Mouse (Mus musculus) heart, embryonic 16.5 days (tissue): ENCODE results near the gene Rnf167. TPM values are rescaled to one million over a fixed set of nuclear protein-coding genes. Genes with fewer than 3 reads are reported as not detected.

Experiments
- ATAC-seq: fragments of 200-750 bp; cut with Nextera tagmentation; replicated peaks from 2 replicates; pipeline ENCODE4 v1.8.0; 2017; ENCODE audit warnings: moderate number of reproducible peaks; ENCODE audit not compliant: insufficient read depth, low FRiP score; ENCODE audit errors: extremely low read depth
- H3K27ac ChIP-seq: fragments of 300-500 bp; sonication (generic); 2 replicates; pipeline ENCODE4 v1.5.1; 2014; ENCODE audit warnings: mild to moderate bottlenecking, low read length, control low read depth, moderate library complexity
- H3K27me3 ChIP-seq: fragments of 300-500 bp; sonication (generic); 2 replicates; pipeline ENCODE4 v1.6.1; 2014; ENCODE audit warnings: low read length, mixed read lengths; ENCODE audit not compliant: control insufficient read depth, insufficient read depth
- H3K36me3 ChIP-seq: fragments of 300-500 bp; sonication (generic); 2 replicates; pipeline ENCODE4 v1.6.1; 2014; ENCODE audit not compliant: control insufficient read depth, insufficient read depth
- H3K4me1 ChIP-seq: fragments of 300-500 bp; sonication (generic); 2 replicates; pipeline ENCODE4 v1.6.1; 2014; ENCODE audit warnings: low read length, mixed read lengths; ENCODE audit not compliant: control insufficient read depth, insufficient read depth
- H3K4me2 ChIP-seq: fragments of 300-500 bp; sonication (generic); 2 replicates; pipeline ENCODE4 v1.6.1; 2014; ENCODE audit warnings: low read depth, mild to moderate bottlenecking, control low read depth, low read length
- H3K4me3 ChIP-seq: fragments of 300-500 bp; sonication (generic); 2 replicates; pipeline ENCODE4 v1.5.1; 2014; ENCODE audit warnings: mild to moderate bottlenecking, control low read depth, low read length
- H3K9ac ChIP-seq: fragments of 300-500 bp; sonication (generic); 2 replicates; pipeline ENCODE4 v1.6.1; 2014; ENCODE audit warnings: low read length, control low read depth
- H3K9me3 ChIP-seq: fragments of 300-500 bp; sonication (generic); replicated peaks from 2 replicates; pipeline ENCODE4 v1.6.1; 2016; ENCODE audit warnings: low read length; ENCODE audit not compliant: control insufficient read depth
- WGBS: fragments of 180-500 bp; shearing (Covaris S2); extraction: QIAGEN DNeasy Blood & Tissue Kit; methylation state at CpG from one replicate; pipeline ENCODE4 v1.1.7; 2014; 5-methylcytosine and 5-hydroxymethylcytosine counted together
- polyA plus RNA-seq: library from polyadenylated mRNA; unstranded; fragments of >200 nt; fragmentation: Nextera tagmentation; extraction: Ambion mirVana; gene quantifications from 2 replicates; pipeline ENCODE4 v1.2.1, GENCODE M21; 2015

Gene Rnf167
- polyA plus RNA-seq, 1 experiment from 2014 or later = 80.3 TPM

DNA sequence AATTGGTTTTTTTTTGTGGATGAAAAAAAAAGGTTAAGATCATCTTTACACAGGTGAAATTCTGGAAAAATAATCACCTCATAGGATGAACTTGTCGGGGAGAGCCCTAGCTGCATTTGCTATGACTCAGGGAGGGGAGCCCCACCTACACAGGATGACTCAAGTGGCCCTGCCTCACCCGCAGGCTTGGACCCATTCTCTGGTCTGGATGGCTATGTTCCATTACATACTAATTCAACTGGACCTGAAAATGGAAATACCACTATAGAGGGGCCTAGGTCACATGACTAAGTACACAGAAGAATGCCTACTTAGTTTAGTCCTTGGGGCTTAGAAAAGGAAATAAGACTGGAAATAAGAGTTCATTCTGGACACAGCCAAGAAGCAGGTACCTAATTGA lies 4.4 kb downstream of the Rnf167 start:
- H3K9ac ChIP-seq = no peak overlapping the region
- H3K4me2 ChIP-seq = peak overlapping the region; percentile 92
- no peaks in the 10 kb centered on the region for H3K27me3 ChIP-seq
- H3K4me1 ChIP-seq = peaks cover 41% of the 10 kb centered on the region
- peak overlapping the region; percentile 35; the same call in 1 of the 2 replicates for H3K27ac ChIP-seq
- no peak overlapping the region; the same call in 1 of the 2 replicates for H3K4me3 ChIP-seq
- no peaks in the 10 kb centered on the region for H3K9me3 ChIP-seq
- WGBS = 49% methylated on average over 2 of the region's 2 CpGs
- H3K36me3 ChIP-seq = peaks cover 40% of the 10 kb centered on the region
- ATAC-seq = no peak

DNA sequence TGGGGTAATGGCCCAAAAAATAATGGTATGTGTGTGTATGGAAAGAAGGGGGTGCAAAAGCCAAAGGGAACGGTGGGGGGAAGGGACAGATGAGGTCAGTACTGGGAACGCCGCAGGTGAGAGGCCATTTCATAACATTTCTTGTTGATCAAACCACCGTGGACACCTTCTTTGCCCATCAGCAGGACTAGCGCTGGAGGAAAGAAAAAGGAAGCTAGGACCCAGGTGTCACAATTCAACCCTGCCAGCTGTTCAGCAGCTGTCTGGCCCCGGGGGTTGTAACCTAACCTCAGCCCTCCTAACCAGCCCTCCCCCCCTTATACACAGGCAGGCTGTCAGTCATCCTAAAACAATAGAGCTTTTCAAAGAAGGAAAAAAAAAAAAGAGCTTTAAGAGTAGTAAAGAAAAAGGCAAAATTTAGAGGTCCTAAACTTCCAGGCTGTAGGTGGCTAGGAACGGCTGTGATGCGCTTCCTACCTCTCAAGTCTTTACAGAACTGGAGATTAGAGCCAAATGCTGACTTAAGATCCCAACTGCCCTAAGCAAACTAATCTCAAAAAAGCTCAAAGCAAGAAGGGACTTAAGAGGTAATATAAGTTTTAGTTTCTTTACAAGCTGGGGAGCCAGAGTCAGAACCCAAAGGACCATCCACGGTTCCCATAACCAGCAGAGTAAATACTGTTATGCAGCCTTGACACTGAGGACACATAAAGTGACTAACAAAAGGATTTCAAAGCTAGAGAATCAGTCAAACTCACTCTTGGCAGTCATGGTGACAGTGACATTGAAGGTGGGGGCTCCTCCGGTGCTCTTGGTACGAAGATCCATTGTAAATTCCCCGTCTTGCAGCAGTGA lies 5.2 kb downstream of the Rnf167 start:
- H3K9ac ChIP-seq = peak overlapping the region; percentile 91
- peak overlapping the region; percentile 92 for H3K4me2 ChIP-seq
- no peaks in the 10 kb centered on the region for H3K27me3 ChIP-seq
- H3K4me1 ChIP-seq = peaks cover 43% of the 10 kb centered on the region
- H3K36me3 ChIP-seq = peaks cover 40% of the 10 kb centered on the region
- no peaks in the 10 kb centered on the region for H3K9me3 ChIP-seq
- peak overlapping the region; percentile 74 for H3K4me3 ChIP-seq
- peak overlapping the region; percentile 96 for H3K27ac ChIP-seq
- no peak for ATAC-seq
- WGBS = 51% methylated on average over 12 of the region's 12 CpGs

DNA sequence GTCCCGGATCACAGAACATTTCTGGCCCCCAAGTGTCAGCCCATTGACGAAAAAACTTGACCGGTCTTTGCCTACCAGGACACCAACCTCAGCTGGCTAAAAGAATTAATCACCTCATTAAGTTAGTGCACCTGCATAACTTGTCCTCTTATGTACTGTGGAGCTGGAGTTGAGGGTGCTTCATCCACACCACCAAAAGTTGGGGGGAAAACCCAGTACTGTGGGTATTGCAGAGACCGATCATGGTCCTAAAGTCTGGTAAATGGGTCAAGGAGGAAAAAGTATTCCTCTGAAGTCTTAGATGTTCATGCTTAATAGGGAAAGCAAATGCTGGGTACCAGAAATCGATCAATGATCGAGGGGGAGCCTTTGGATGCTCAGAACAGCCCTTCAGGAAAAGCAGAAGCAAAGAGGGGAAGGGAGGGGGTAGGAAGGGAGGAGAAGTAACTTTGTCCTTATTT lies 5.9 kb downstream of the Rnf167 start:
- H3K9ac ChIP-seq = peak overlapping the region; percentile 91
- 42% methylated on average over 6 of the region's 6 CpGs for WGBS
- no peaks in the 10 kb centered on the region for H3K27me3 ChIP-seq
- peaks cover 40% of the 10 kb centered on the region for H3K36me3 ChIP-seq
- peak overlapping the region; percentile 92 for H3K4me2 ChIP-seq
- H3K4me3 ChIP-seq = peak overlapping the region; percentile 74
- no peak for ATAC-seq
- no peaks in the 10 kb centered on the region for H3K9me3 ChIP-seq
- peak overlapping the region; percentile 96 for H3K27ac ChIP-seq
- peaks cover 43% of the 10 kb centered on the region for H3K4me1 ChIP-seq

DNA sequence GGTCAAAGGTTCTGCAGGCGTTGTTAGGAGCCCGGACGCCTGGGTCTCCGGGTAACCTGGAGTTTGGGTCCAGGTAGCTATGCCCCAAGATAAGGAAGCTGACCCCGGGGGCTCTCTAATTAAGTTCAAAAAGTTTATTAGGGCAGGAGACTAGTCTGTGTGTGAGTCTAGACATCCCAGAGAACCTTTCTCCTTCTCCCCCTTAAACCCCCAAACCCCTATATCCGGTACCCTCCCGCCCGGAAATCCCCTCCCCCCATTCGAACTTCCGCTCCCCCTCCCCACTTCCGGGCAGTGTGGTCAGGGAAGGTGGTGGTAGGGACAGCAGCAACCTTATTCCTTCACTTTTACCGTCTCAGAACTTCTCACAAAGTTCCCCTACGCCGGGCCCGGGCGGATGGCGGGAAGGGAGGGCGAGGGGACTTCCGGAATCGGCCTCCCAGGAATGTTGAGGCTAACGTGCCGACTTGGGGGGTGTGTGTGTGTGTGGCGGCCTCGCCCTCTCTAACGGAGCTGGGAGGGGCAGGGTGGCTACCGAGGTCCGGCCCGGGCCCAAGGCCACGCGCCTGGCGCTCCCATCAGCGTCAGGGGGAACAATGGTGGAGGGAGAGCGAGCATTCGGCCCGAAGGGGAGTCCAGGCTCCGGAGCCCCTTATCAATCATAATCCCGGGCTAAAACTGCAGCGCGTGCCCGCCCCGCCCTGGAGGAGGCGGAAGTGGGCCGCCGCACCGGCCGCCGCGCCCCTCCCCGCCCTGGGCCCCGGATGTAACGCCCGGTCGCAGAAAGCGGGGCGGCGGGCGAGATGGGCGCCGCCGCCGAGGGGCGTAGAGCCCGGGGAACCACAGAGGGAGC lies 6.5 kb downstream of the Rnf167 start:
- Histone ChIP-seq H3K9me3 (no peaks in the 10 kb centered on the region), H3K4me2 (peak overlapping the region; percentile 92), H3K27ac (peak overlapping the region; percentile 96), H3K36me3 (peaks cover 38% of the 10 kb centered on the region), H3K4me3 (peak overlapping the region; percentile 74), H3K9ac (peak overlapping the region; percentile 91), H3K27me3 (no peaks in the 10 kb centered on the region), H3K4me1 (peaks cover 42% of the 10 kb centered on the region)
- WGBS = under 1% methylated on average over 63 of the region's 63 CpGs
- peak; percentile 19; the same call in 1 of the 2 replicates for ATAC-seq

GRCm38 (mm10) chr11:70654198-70654922 lies 7.3 kb downstream of the Rnf167 start, which contains the start of gene Pfn1:
TSS of gene Pfn1 (minus strand) at chr11:70654644.
- peak within 1 kb of the TSS; percentile 92 for H3K4me2 ChIP-seq
- peaks cover 32% of the 10 kb centered on the region for H3K36me3 ChIP-seq
- H3K9me3 ChIP-seq = no peaks in the 10 kb centered on the region
- WGBS = 0% methylated on average over 59 of the region's 61 CpGs
- H3K27ac ChIP-seq = peak within 1 kb of the TSS; percentile 96
- H3K9ac ChIP-seq = peak within 1 kb of the TSS; percentile 91
- no peaks in the 10 kb centered on the region for H3K27me3 ChIP-seq
- H3K4me1 ChIP-seq = peaks cover 42% of the 10 kb centered on the region
- H3K4me3 ChIP-seq = peak within 1 kb of the TSS; percentile 74
- peak; percentile 30 for ATAC-seq

- H3K9ac ChIP-seq = peak overlapping the region; percentile 78
- H3K4me1 ChIP-seq = peaks cover 44% of the 10 kb centered on the region
- peak overlapping the region; percentile 96 for H3K27ac ChIP-seq
- H3K9me3 ChIP-seq = no peaks in the 10 kb centered on the region
- WGBS = under 1% methylated on average over 46 of the region's 48 CpGs
- peaks cover 27% of the 10 kb centered on the region for H3K36me3 ChIP-seq
- peak; percentile 55 for ATAC-seq
- no peaks in the 10 kb centered on the region for H3K27me3 ChIP-seq
- peak overlapping the region; percentile 92 for H3K4me2 ChIP-seq
- H3K4me3 ChIP-seq = peak overlapping the region; percentile 74
Observed at GRCm38 (mm10) chr11:70654923-70655570, 8.0 kb downstream of the Rnf167 start.

- under 1% methylated on average over 61 of the region's 61 CpGs for WGBS
- H3K27me3 ChIP-seq = no peaks in the 10 kb centered on the region
- peak overlapping the region; percentile 92 for H3K4me2 ChIP-seq
- H3K9me3 ChIP-seq = no peaks in the 10 kb centered on the region
- H3K36me3 ChIP-seq = peaks cover 25% of the 10 kb centered on the region
- peak overlapping the region; percentile 78 for H3K9ac ChIP-seq
- H3K4me3 ChIP-seq = peak overlapping the region; percentile 74
- H3K27ac ChIP-seq = peak overlapping the region; percentile 96
- 0 out of 2 replicates have a peak, but pooled peaks have one; percentile 5 for ATAC-seq
- peaks cover 40% of the 10 kb centered on the region for H3K4me1 ChIP-seq
Observed at GRCm38 (mm10) chr11:70655571-70656455, 8.8 kb downstream of the Rnf167 start.
